Mouse (Mus musculus) liver, embryonic 16.5 days (tissue): Measurements from ENCODE around the gene Cep170. TPM values are rescaled to one million over a fixed set of nuclear protein-coding genes. Genes with fewer than 3 reads are reported as not detected.

ENCODE experiments used
- ATAC-seq: fragments of 200-750 bp; cut with Nextera tagmentation; 2 replicates; pipeline ENCODE4 v1.8.0; 2017; ENCODE audit warnings: low read depth, mild to moderate bottlenecking, moderate number of reproducible peaks, moderate library complexity
- H3K27ac ChIP-seq: fragments of 300-500 bp; sonication (generic); 2 replicates; pipeline ENCODE4 v1.5.1; 2014; ENCODE audit warnings: mild to moderate bottlenecking, low read length
- H3K27me3 ChIP-seq: fragments of 300-500 bp; sonication (generic); 2 replicates; pipeline ENCODE4 v1.6.1; 2014; ENCODE audit warnings: low read depth, low read length, mixed read lengths; ENCODE audit not compliant: control insufficient read depth, insufficient read depth
- H3K36me3 ChIP-seq: fragments of 300-500 bp; sonication (generic); 2 replicates; pipeline ENCODE4 v1.6.1; 2014; ENCODE audit warnings: mild to moderate bottlenecking; ENCODE audit not compliant: control insufficient read depth, insufficient read depth
- H3K4me1 ChIP-seq: fragments of 300-500 bp; sonication (generic); 2 replicates; pipeline ENCODE4 v1.6.1; 2014; ENCODE audit warnings: low read depth, low read length, mixed read lengths; ENCODE audit not compliant: control insufficient read depth
- H3K4me2 ChIP-seq: fragments of 300-500 bp; sonication (generic); 2 replicates; pipeline ENCODE4 v1.6.1; 2014; ENCODE audit warnings: low read depth, low read length, mixed read lengths
- H3K4me3 ChIP-seq: fragments of 300-500 bp; sonication (generic); 2 replicates; pipeline ENCODE4 v1.5.1; 2014; ENCODE audit warnings: low read depth, mild to moderate bottlenecking, low read length
- H3K9ac ChIP-seq: fragments of 300-500 bp; sonication (generic); 2 replicates; pipeline ENCODE4 v1.6.1; 2014; ENCODE audit warnings: low read depth, low read length
- H3K9me3 ChIP-seq: fragments of 300-500 bp; sonication (generic); replicated peaks from 2 replicates; pipeline ENCODE4 v1.6.1; 2016; ENCODE audit warnings: low read length; ENCODE audit not compliant: control insufficient read depth
- WGBS: fragments of 180-500 bp; shearing (Covaris S2); extraction: QIAGEN DNeasy Blood & Tissue Kit; methylation state at CpG from one replicate; pipeline ENCODE4 v1.1.7; 2014; ENCODE audit not compliant: insufficient replicate concordance; 5-methylcytosine and 5-hydroxymethylcytosine counted together
- microRNA counts: library from miRNA; unstranded; fragments of <30 nt; microRNA quantifications from one replicate; lab custom pipeline; 2016
- microRNA-seq: library from miRNA; unstranded; fragments of <30 nt; microRNA quantifications from one replicate; pipeline ENCODE4, GENCODE M21; 2016
- polyA plus RNA-seq: library from polyadenylated mRNA; unstranded; fragments of >200 nt; fragmentation: Nextera tagmentation; extraction: Ambion mirVana; gene quantifications from 2 replicates; pipeline ENCODE4 v1.2.1, GENCODE M21; 2015

Cep170 gene
- polyA plus RNA-seq, 1 experiment from 2014 or later, result 6.4 TPM

- ATAC-seq, result no peak
- Histone ChIP-seq H3K9ac (no peak overlapping the region), H3K36me3 (no peaks in the 10 kb centered on the region), H3K9me3 (no peaks in the 10 kb centered on the region), H3K4me1 (no peaks in the 10 kb centered on the region), H3K27ac (no peak overlapping the region), H3K4me2 (no peak overlapping the region), H3K27me3 (no peaks in the 10 kb centered on the region), H3K4me3 (no peak overlapping the region)
- 12% methylated on average over 7 of the region's 7 CpGs for WGBS
Measured at GRCm38 (mm10) chr1:176697091-176697490, 116.8 kb downstream of the Cep170 start.

GRCm38 (mm10) chr1:176691101-176691500 lies 122.8 kb downstream of the Cep170 start:
- Histone ChIP-seq H3K27ac (no peak overlapping the region), H3K9me3 (no peaks in the 10 kb centered on the region), H3K36me3 (no peaks in the 10 kb centered on the region), H3K4me1 (no peaks in the 10 kb centered on the region), H3K9ac (no peak overlapping the region), H3K4me3 (no peak overlapping the region), H3K4me2 (no peak overlapping the region), H3K27me3 (no peaks in the 10 kb centered on the region)
- no peak for ATAC-seq
- 80% methylated on average over 11 of the region's 11 CpGs for WGBS

- Histone ChIP-seq H3K36me3 (no peaks in the 10 kb centered on the region), H3K9ac (no peak overlapping the region), H3K27ac (no peak overlapping the region), H3K4me3 (no peak overlapping the region), H3K27me3 (no peaks in the 10 kb centered on the region), H3K9me3 (no peaks in the 10 kb centered on the region), H3K4me2 (no peak overlapping the region), H3K4me1 (no peaks in the 10 kb centered on the region)
- 55% methylated on average over 6 of the region's 6 CpGs for WGBS
- no peak for ATAC-seq
Measured at GRCm38 (mm10) chr1:176688251-176688880, 125.5 kb downstream of the Cep170 start.

MicroRNAs within 50 kb of the gene (microRNA counts, 519-probe panel; counts per million panel counts)
- microRNA mmu-miR-350 (lab: Ali Mortazavi, UCI), result 2,436 counts per million, percentile 62 among the panel's probes with 10 or more counts

Small RNAs within 50 kb of the gene (microRNA-seq; reads per million reads assigned to microRNA genes)
- 394 reads per million, percentile 67 among the genes with 10 or more reads in this experiment for gene Mir350

Other genes starting within 250 kb of the Cep170 start
- gene Sdccag8, start 593 bp upstream of the Cep170 start, polyA plus RNA-seq, result 4.9 and 5.2 TPM in 2 replicates